Mouse (Mus musculus) layer of hippocampus, postnatal 36 days (tissue): ENCODE data around the gene Ap1s3. TPM values are rescaled to one million over a fixed set of nuclear protein-coding genes. Genes with fewer than 3 reads are reported as not detected.
"Not testable (repeated sequence)": the region's sequence is repeated elsewhere in the genome, so short reads cannot be mapped to it uniquely, and the experiment has no call there.

Experiments
- DNase-seq, 2 experiments: peaks; one replicate each; pipeline ENCODE4 v3.0.0; 2022
- total RNA-seq, 2 experiments: library from RNA; stranded (reverse); gene quantifications; 2 replicates each; pipeline ENCODE4 v1.2.3; 2021

Ap1s3 gene
- total RNA-seq, 2 experiments from 2014 or later, result 2.0 to 2.4 TPM

GRCm38 (mm10) chr1:79664911-79665310 lies 6.9 kb downstream of the Ap1s3 start:
- DNase-seq, result no peak

- DNase-seq, result no peak
Observed at GRCm38 (mm10) chr1:79659598-79659997, 12.2 kb downstream of the Ap1s3 start.

GRCm38 (mm10) chr1:79657411-79657810 lies 14.4 kb downstream of the Ap1s3 start:
- no peak for DNase-seq

- DNase-seq, result no peak
Observed at GRCm38 (mm10) chr1:79655819-79656555, 15.8 kb downstream of the Ap1s3 start.

- DNase-seq, result no peak
Observed at GRCm38 (mm10) chr1:79654948-79655347, 16.8 kb downstream of the Ap1s3 start.

- no peak for DNase-seq
Observed at GRCm38 (mm10) chr1:79643411-79644110, 28.2 kb downstream of the Ap1s3 start.

GRCm38 (mm10) chr1:79642680-79643079 lies 29.1 kb downstream of the Ap1s3 start:
- no peak for DNase-seq

GRCm38 (mm10) chr1:79641355-79641754 lies 30.4 kb downstream of the Ap1s3 start:
- DNase-seq, result no peak

GRCm38 (mm10) chr1:79640151-79640550 lies 31.6 kb downstream of the Ap1s3 start:
- peak; percentile 62 to 65 for DNase-seq

GRCm38 (mm10) chr1:79639683-79640082 lies 32.1 kb downstream of the Ap1s3 start:
- no peak for DNase-seq

- no peak for DNase-seq
Observed at GRCm38 (mm10) chr1:79639107-79639506, 32.7 kb downstream of the Ap1s3 start.

GRCm38 (mm10) chr1:79637768-79638167 lies 34.0 kb downstream of the Ap1s3 start:
- DNase-seq, result no peak

GRCm38 (mm10) chr1:79631521-79631920 lies 40.3 kb downstream of the Ap1s3 start:
- no peak for DNase-seq

GRCm38 (mm10) chr1:79629726-79630125 lies 42.0 kb downstream of the Ap1s3 start:
- no peak for DNase-seq

GRCm38 (mm10) chr1:79626140-79626539 lies 45.6 kb downstream of the Ap1s3 start:
- no peak for DNase-seq

- no peak for DNase-seq
Observed at GRCm38 (mm10) chr1:79619434-79619833, 52.3 kb downstream of the Ap1s3 start.

- DNase-seq, result no peak
Observed at GRCm38 (mm10) chr1:79616492-79616891, 55.3 kb downstream of the Ap1s3 start.

- no peak for DNase-seq
Observed at GRCm38 (mm10) chr1:79614456-79614855, 57.3 kb downstream of the Ap1s3 start.

- DNase-seq, result not testable (repeated sequence)
Observed at GRCm38 (mm10) chr1:79611271-79611670, 60.5 kb downstream of the Ap1s3 start.

GRCm38 (mm10) chr1:79608856-79609255 lies 62.9 kb downstream of the Ap1s3 start:
- DNase-seq, result not testable (repeated sequence)

GRCm38 (mm10) chr1:79602500-79602899 lies 69.3 kb downstream of the Ap1s3 start:
- DNase-seq, result no peak

GRCm38 (mm10) chr1:79598385-79599178 lies 73.2 kb downstream of the Ap1s3 start:
- DNase-seq, result peak in 1 of 2 experiments; percentile 17

- no peak for DNase-seq
Observed at GRCm38 (mm10) chr1:79592721-79593277, 79.0 kb downstream of the Ap1s3 start.
